Mouse (Mus musculus) forebrain, embryonic 11.5 days (tissue): ENCODE results near the gene H60c. TPM values are rescaled to one million over a fixed set of nuclear protein-coding genes. Genes with fewer than 3 reads are reported as not detected.

Experiments
- ATAC-seq: fragments of 200-750 bp; cut with Nextera tagmentation; replicated peaks from 2 replicates; pipeline ENCODE4 v1.8.0; 2017; ENCODE audit warnings: moderate TSS enrichment; ENCODE audit not compliant: low FRiP score
- DNase-seq: peaks from one replicate; pipeline ENCODE4 v3.0.0-alpha.2; 2017; ENCODE audit warnings: low spot score
- H3K27ac ChIP-seq: fragments of 300-500 bp; sonication (generic); 2 replicates; pipeline ENCODE4 v1.5.1; 2014; ENCODE audit warnings: low read depth, low read length
- H3K27me3 ChIP-seq: fragments of 300-500 bp; sonication (generic); 2 replicates; pipeline ENCODE4 v1.6.1; 2014; ENCODE audit warnings: mild to moderate bottlenecking, low read length, mixed read lengths; ENCODE audit not compliant: control insufficient read depth, insufficient read depth
- H3K36me3 ChIP-seq: fragments of 300-500 bp; sonication (generic); 2 replicates; pipeline ENCODE4 v1.6.1; 2014; ENCODE audit warnings: mild to moderate bottlenecking, low read length, moderate library complexity, mixed read lengths; ENCODE audit not compliant: control insufficient read depth, insufficient read depth
- H3K4me1 ChIP-seq: fragments of 300-500 bp; sonication (generic); replicated peaks from 2 replicates; pipeline ENCODE4 v1.6.1; 2014; ENCODE audit warnings: low read length, mixed read lengths; ENCODE audit not compliant: control insufficient read depth, insufficient read depth
- H3K4me2 ChIP-seq: fragments of 300-500 bp; sonication (generic); 2 replicates; pipeline ENCODE4 v1.6.1; 2014; ENCODE audit warnings: low read depth, mild to moderate bottlenecking, low read length, moderate library complexity, mixed read lengths; ENCODE audit not compliant: severe bottlenecking
- H3K4me3 ChIP-seq: fragments of 300-500 bp; sonication (generic); 2 replicates; pipeline ENCODE4 v1.5.1; 2014; ENCODE audit warnings: low read depth, low read length
- H3K9ac ChIP-seq: fragments of 300-500 bp; sonication (generic); 2 replicates; pipeline ENCODE4 v1.6.1; 2014; ENCODE audit warnings: low read length
- H3K9me3 ChIP-seq: fragments of 300-500 bp; sonication (generic); 2 replicates; pipeline ENCODE4 v1.6.1; 2016; ENCODE audit warnings: low read length, mixed read lengths; ENCODE audit not compliant: control insufficient read depth
- WGBS: fragments of 180-500 bp; shearing (Covaris S2); extraction: QIAGEN DNeasy Blood & Tissue Kit; methylation state at CpG from one replicate; pipeline ENCODE4 v1.1.7; 2014; 5-methylcytosine and 5-hydroxymethylcytosine counted together
- polyA plus RNA-seq: library from polyadenylated mRNA; unstranded; fragments of >200 nt; fragmentation: Nextera tagmentation; extraction: Ambion mirVana; gene quantifications from 2 replicates; pipeline ENCODE4 v1.2.1, GENCODE M21; 2014

H60c gene
- polyA plus RNA-seq, result 0.12 TPM in 1 of 2 replicates, not detected in the other

- Histone ChIP-seq H3K9me3 (no peaks in the 10 kb centered on the region; the same call in 1 of the 2 replicates), H3K36me3 (no peaks in the 10 kb centered on the region), H3K4me3 (no peak within 1 kb of the TSS), H3K4me2 (no peak within 1 kb of the TSS), H3K27me3 (no peaks in the 10 kb centered on the region), H3K9ac (no peak within 1 kb of the TSS), H3K4me1 (no peaks in the 10 kb centered on the region), H3K27ac (no peak within 1 kb of the TSS)
- 82% methylated on average over 8 of the region's 8 CpGs for WGBS
- DNase-seq, result no peak
- no peak for ATAC-seq
Observed at GRCm38 (mm10) chr10:3267671-3268070, at the start of gene H60c. TSS of gene H60c (minus strand) at chr10:3267771.

- Histone ChIP-seq H3K27ac (no peak overlapping the region), H3K4me1 (no peaks in the 10 kb centered on the region), H3K9me3 (no peaks in the 10 kb centered on the region; the same call in 1 of the 2 replicates), H3K27me3 (no peaks in the 10 kb centered on the region), H3K4me3 (no peak overlapping the region), H3K36me3 (no peaks in the 10 kb centered on the region), H3K9ac (no peak overlapping the region), H3K4me2 (no peak overlapping the region)
- ATAC-seq (no peak), DNase-seq (no peak)
- WGBS, result 84% methylated on average over 1 of the region's 1 CpGs
Observed at GRCm38 (mm10) chr10:3308821-3309206, 41.2 kb upstream of the H60c start.

GRCm38 (mm10) chr10:3308180-3308820 lies 40.7 kb upstream of the H60c start:
- Histone ChIP-seq H3K36me3 (no peaks in the 10 kb centered on the region), H3K4me3 (no peak overlapping the region), H3K27me3 (no peaks in the 10 kb centered on the region), H3K27ac (no peak overlapping the region), H3K4me1 (no peaks in the 10 kb centered on the region), H3K4me2 (no peak overlapping the region), H3K9me3 (no peaks in the 10 kb centered on the region; the same call in 1 of the 2 replicates), H3K9ac (no peak overlapping the region)
- no peak for DNase-seq
- 88% methylated on average over 4 of the region's 4 CpGs for WGBS
- no peak for ATAC-seq

GRCm38 (mm10) chr10:3307752-3308151 lies 40.2 kb upstream of the H60c start:
- WGBS, result 81% methylated on average over 2 of the region's 2 CpGs
- Histone ChIP-seq H3K36me3 (no peaks in the 10 kb centered on the region), H3K9ac (no peak overlapping the region), H3K27me3 (no peaks in the 10 kb centered on the region), H3K4me2 (no peak overlapping the region), H3K4me3 (no peak overlapping the region), H3K27ac (no peak overlapping the region), H3K9me3 (no peaks in the 10 kb centered on the region; the same call in 1 of the 2 replicates), H3K4me1 (no peaks in the 10 kb centered on the region)
- DNase-seq (no peak), ATAC-seq (no peak)

GRCm38 (mm10) chr10:3293969-3294368 lies 26.4 kb upstream of the H60c start:
- 49% methylated on average over 2 of the region's 2 CpGs for WGBS
- Histone ChIP-seq H3K27ac (no peak overlapping the region), H3K9me3 (no peaks in the 10 kb centered on the region), H3K9ac (no peak overlapping the region), H3K4me3 (no peak overlapping the region), H3K27me3 (no peaks in the 10 kb centered on the region), H3K4me2 (no peak overlapping the region), H3K4me1 (no peaks in the 10 kb centered on the region), H3K36me3 (no peaks in the 10 kb centered on the region)
- ATAC-seq (no peak), DNase-seq (no peak)

GRCm38 (mm10) chr10:3281047-3281446 lies 13.5 kb upstream of the H60c start:
- ATAC-seq, result no peak

GRCm38 (mm10) chr10:3274065-3274464 lies 6.5 kb upstream of the H60c start:
- 78% methylated on average over 3 of the region's 3 CpGs for WGBS
- no peak for DNase-seq
- H3K9ac ChIP-seq, result no peak overlapping the region
- H3K27ac ChIP-seq, result no peak overlapping the region
- H3K36me3 ChIP-seq, result no peaks in the 10 kb centered on the region
- H3K4me3 ChIP-seq, result no peak overlapping the region
- no peak for ATAC-seq
- no peaks in the 10 kb centered on the region for H3K4me1 ChIP-seq
- no peaks in the 10 kb centered on the region; the same call in 1 of the 2 replicates for H3K9me3 ChIP-seq
- H3K4me2 ChIP-seq, result no peak overlapping the region
- H3K27me3 ChIP-seq, result no peaks in the 10 kb centered on the region

More at GRCm38 (mm10) chr10:3281047-3281446, 13.5 kb upstream of the H60c start:
- no peaks in the 10 kb centered on the region; the same call in 1 of the 2 replicates for H3K9me3 ChIP-seq
- WGBS, result 85% methylated on average over 2 of the region's 2 CpGs
- H3K4me2 ChIP-seq, result no peak overlapping the region
- no peaks in the 10 kb centered on the region for H3K36me3 ChIP-seq
- H3K4me1 ChIP-seq, result no peaks in the 10 kb centered on the region
- no peak overlapping the region for H3K9ac ChIP-seq
- DNase-seq, result no peak
- no peak overlapping the region for H3K27ac ChIP-seq
- no peaks in the 10 kb centered on the region for H3K27me3 ChIP-seq
- H3K4me3 ChIP-seq, result no peak overlapping the region

GRCm38 (mm10) chr10:3271036-3271435 lies 3.5 kb upstream of the H60c start:
- H3K27me3 ChIP-seq, result no peaks in the 10 kb centered on the region
- H3K36me3 ChIP-seq, result no peaks in the 10 kb centered on the region
- no peak overlapping the region for H3K4me3 ChIP-seq
- H3K9ac ChIP-seq, result no peak overlapping the region
- no peak overlapping the region for H3K4me2 ChIP-seq
- no peak for DNase-seq
- H3K27ac ChIP-seq, result no peak overlapping the region
- H3K4me1 ChIP-seq, result no peaks in the 10 kb centered on the region
- ATAC-seq, result no peak
- WGBS, result 81% methylated on average over 3 of the region's 4 CpGs
- H3K9me3 ChIP-seq, result no peaks in the 10 kb centered on the region; the same call in 1 of the 2 replicates

GRCm38 (mm10) chr10:3266729-3267128 lies 842 bp downstream of the H60c start:
- H3K9ac ChIP-seq, result no peak overlapping the region
- H3K4me3 ChIP-seq, result no peak overlapping the region
- no peaks in the 10 kb centered on the region for H3K27me3 ChIP-seq
- H3K4me2 ChIP-seq, result no peak overlapping the region
- ATAC-seq, result no peak
- no peak overlapping the region for H3K27ac ChIP-seq
- no peaks in the 10 kb centered on the region for H3K4me1 ChIP-seq
- WGBS, result 69% methylated on average over 2 of the region's 2 CpGs
- no peaks in the 10 kb centered on the region for H3K36me3 ChIP-seq
- DNase-seq, result no peak
- no peaks in the 10 kb centered on the region; the same call in 1 of the 2 replicates for H3K9me3 ChIP-seq
